Mouse (Mus musculus): ENCODE measurements at regions not wholly inside any gene's neighbourhood (a gene's known extent, or its start where the extent isn't known, plus 50 kb on each side); places are given as distances from the start of the nearest gene placed in this dataset.

GRCm38 (mm10) chr7:121214181-121214580 is 132.7 kb downstream of the Otoa start:
- no peak for DNase-seq

DNA sequence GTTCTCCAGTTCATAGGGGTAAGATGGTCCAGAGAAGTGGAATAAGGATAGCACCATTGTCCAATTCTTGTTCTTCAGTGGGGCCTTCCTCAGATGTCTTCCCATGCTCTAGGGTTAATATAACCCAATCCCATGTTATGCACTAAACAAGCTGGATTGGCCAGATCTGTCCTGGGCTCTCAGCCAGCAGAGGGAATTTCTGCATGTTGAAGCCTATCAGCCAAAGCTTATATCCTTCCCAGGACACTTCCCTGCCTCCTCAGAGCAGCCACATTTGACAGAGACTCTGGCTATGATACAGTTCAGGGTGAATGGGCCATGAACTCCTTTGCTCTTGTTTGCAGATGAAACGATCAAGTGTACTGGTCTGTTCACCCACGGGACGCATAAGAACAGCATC is 133.6 kb downstream of the Otoa start:
- peak; percentile 14 to 29 for DNase-seq

- DNase-seq = no peak
These were observed 134.3 kb downstream of the Otoa start for GRCm38 (mm10) chr7:121215735-121216134.

- DNase-seq = no peak
These were observed 136.6 kb downstream of the Otoa start for GRCm38 (mm10) chr7:121218031-121218430.

DNA sequence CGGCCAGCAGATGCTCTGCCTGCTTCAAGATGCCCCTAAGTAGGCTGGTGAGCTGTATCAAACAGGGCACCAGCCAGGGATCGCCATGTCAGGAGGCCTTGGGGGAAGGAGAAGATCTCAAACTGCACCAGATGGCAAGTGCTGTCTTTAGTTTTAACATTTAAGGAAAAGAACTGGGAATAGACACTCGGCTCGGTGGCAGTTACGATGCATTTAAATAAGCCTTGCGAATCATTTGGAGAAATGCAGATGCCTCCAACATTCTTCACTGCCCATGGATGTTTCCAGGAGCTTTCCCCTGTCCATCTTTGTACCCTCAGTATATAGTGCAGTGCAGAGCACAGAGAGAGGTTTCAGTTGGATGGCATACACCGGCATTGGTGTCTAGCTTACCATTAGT is 139.7 kb downstream of the Otoa start:
- no peak for DNase-seq

- no peak for DNase-seq
These were observed 150.4 kb downstream of the Otoa start for GRCm38 (mm10) chr7:121231881-121232280.

GRCm38 (mm10) chr7:121234831-121235230 is 153.4 kb downstream of the Otoa start:
- no peak for DNase-seq

GRCm38 (mm10) chr7:121239731-121240130 is 151.9 kb upstream of the Hs3st2 start:
- no peak for DNase-seq

- DNase-seq = no peak
These were observed 143.8 kb upstream of the Hs3st2 start for GRCm38 (mm10) chr7:121247845-121248244.

- no peak for DNase-seq
These were observed 134.2 kb upstream of the Hs3st2 start for GRCm38 (mm10) chr7:121257466-121257865.

DNA sequence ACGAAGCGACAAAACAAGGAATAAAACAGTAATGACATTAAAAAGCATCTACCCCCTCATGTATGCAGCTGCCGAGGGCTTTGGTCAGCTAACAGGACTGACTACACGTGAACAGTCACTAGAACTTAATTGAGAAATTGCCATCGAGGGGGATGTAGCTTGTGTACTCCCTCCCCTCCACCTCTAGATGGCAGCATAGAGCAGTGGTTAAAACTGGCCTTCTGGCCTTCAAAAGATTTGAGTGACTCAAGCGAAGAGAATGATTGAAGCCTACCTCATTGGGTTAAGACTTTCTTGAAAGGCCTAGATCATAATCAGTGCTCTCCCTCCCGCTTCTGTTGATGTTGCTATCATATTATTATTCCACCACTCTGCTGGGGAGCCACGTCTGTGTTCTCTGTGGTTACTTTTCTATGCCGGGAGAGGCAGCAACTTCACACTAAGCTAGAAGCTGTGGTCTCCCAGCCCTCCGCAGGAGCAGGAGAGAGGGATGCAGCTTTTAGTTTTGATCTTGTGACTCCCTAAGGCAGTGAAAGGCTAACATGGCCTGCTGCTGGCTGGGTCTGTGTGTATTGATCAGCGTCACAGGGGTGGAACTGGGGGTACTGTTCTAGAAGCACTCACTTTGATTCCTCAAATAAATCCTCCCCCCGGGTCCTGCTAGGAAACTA is 132.7 kb upstream of the Hs3st2 start:
- DNase-seq = peak; percentile 65 to 73

GRCm38 (mm10) chr7:121259497-121260009 is 132.1 kb upstream of the Hs3st2 start:
- no peak for DNase-seq

GRCm38 (mm10) chr7:121269358-121269757 is 122.3 kb upstream of the Hs3st2 start:
- DNase-seq = no peak

- no peak for DNase-seq
These were observed 111.1 kb upstream of the Hs3st2 start for GRCm38 (mm10) chr7:121280597-121280996.

DNA sequence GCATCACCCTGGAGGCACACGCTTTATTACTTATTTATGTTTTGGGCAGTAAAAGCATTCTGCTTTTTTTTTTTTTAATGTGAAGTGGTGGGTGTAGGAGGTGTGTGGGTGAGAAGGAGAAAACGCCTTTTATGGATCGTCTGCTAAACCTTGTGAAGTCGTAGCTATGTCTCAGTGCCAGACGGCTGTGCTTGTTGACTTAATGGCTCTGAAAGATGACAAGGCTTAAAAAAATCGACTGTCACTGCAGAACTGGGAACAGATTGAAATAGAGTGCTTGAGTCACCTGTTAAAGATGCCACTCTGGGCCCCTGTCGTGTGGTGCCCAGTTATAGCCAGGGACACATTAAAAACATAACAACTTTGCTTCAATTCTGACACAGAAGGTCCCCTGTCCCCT is 109.5 kb upstream of the Hs3st2 start:
- no peak for DNase-seq

DNA sequence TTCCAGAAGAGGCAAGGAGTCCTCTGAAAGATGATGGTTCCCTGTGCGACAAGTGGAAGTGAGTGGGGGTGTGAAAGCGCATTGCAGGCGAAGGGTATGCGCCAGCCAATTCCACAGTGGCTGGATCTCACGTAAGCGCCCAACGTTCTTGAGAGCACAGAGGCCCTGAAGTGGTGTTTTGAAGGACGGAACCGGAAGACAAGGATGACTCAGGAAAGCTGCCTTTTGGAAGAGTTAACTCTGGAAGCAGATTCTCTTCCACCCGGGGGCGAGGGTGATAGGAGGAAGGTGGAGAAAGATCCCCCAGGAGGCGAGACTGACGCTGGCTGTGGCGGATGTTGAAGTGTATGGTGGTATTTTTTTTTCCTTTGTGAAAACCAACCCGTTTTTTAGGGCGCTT is 101.9 kb upstream of the Hs3st2 start:
- no peak for DNase-seq

DNA sequence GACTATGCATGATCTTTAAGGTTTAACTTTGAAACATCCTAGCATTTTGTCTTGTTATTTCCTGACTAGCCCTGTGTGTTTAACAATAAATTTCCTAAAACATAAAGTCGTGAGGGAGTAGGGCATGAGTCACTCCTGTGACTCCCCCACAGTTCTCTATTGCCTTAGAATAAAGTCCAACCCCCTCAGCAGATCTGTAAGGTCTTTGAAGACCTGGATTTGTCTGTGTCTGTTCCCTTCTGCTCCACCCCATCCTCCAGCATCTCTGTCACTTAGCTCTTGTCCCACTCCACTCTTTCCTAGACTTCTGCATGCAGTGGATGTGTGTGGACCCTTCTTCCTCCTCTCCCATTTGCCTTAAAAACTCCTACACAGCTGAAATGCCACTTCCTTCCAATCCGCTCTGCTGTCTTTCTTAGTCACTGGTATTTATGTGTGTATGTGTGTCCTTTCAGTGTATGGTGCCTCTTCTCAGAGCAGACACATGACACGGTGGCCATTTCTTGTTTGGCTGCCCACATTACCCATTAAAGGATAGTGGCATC is 95.4 kb upstream of the Hs3st2 start:
- no peak for DNase-seq

DNA sequence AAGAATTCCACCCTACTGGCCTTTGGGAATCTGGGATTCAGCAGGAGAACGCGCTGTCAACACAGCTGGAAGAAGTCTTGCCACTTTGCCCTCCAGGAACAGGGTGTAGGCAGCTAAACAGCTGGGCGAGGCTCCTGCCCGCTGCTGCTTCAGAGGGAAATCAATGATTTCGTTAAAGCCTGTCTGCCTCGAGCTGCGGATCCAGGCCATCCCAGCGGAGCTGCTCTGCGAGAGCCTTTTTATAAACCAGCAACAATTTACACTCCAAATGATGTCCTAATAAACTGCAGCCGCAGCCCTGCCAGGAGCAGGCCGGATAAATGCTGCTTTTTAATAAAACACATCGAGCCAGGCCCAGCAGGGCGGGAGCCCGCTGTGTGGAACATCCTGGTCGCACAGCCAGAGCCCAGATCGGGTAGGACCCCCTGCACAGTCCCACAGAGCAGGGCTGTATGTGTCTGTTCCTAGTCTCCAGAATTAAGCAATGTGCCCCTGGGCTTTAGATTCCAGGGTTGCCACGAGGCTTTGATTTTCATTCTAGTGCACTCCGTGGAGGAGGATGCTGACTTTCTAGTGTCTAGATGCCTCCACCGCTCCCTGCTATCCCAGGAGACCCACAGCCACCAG is 78.6 kb upstream of the Hs3st2 start:
- peak; percentile 3 to 12 for DNase-seq

DNA sequence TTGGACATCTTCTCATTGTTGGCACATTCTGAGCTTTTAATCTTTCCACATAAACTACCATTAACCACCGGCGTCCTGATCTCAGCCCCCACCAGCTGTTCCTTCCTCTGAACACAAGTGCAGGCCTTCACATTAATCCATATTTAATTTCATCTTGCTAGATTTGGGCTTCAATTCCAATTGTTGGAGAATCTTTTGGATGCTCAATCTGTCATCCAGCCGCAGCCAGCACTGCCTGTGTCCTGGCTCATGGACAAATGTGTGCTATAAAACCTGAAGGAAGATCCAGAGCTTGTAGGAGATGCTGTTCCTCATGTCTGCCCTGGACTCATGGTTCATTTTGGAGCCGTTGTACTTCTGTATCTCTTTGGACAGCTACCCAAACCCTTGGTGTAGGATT is 77.1 kb upstream of the Hs3st2 start:
- DNase-seq = peak; percentile 17 to 26

- no peak for DNase-seq
These were observed 62.4 kb upstream of the Hs3st2 start for GRCm38 (mm10) chr7:121329274-121329673.

DNA sequence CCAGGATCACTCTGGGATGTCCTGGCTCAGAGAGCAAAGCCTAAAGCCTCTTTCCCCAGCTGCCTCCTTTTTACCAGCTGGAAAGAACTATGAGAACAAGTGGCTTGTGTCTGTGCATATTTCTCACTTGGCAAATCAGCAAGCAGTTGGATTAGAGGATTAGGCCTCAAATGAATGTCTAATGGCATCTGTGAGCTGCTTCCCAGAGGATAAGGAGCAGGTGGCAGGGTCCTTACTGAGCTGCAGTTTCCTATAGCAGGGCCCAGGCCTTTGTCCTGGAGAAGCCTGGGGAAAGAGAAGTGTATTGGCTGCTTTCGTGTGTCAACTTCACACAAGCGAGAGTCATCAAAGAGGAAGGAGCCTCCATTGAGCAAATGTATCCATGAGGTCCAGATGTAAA is 59.1 kb upstream of the Hs3st2 start:
- no peak for DNase-seq

- no peak for DNase-seq
These were observed 56.1 kb upstream of the Hs3st2 start for GRCm38 (mm10) chr7:121335390-121336109.

DNA sequence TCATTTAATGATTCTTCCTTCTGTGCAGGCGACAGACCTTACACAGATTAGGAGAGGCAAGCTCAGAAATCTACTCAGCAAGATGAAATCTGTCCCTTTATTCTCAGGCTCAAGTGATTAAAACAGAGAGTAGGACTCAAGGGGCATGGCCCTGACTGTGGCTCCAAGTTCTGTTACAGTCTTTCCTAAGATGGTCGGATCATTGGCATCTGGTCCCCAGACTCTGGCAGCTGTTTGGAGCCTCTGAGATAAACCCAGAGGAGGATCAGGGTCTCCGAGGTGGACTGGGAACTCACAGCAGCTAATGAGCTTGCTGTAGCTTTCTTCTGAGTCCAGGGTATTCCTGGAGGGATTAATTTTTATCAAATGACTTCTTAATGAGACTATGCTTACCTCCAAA is 51.7 kb upstream of the Hs3st2 start:
- DNase-seq = no peak
